Mouse (Mus musculus) CH12.LX (cell line): Measurements from ENCODE around the gene Zpr1. TPM values are rescaled to one million over a fixed set of nuclear protein-coding genes. Genes with fewer than 3 reads are reported as not detected.

Source experiments
- DNase-seq: peaks from one replicate; pipeline ENCODE4 v3.0.0-alpha.2; 2013; ENCODE audit errors: extremely low read depth
- H3K27ac ChIP-seq: 2 replicates; pipeline ENCODE4 v1.5.1; 2012; ENCODE audit warnings: low read depth, mild to moderate bottlenecking, control low read depth, moderate library complexity; ENCODE audit not compliant: insufficient read depth
- H3K27me3 ChIP-seq: replicated peaks from 2 replicates; pipeline ENCODE3; 2012; ENCODE audit warnings: inconsistent platforms
- H3K36me3 ChIP-seq, 2 experiments: replicated peaks in 1 of 2; 2 replicates each; pipeline versions ENCODE3 to v1.6.1; 2012; ENCODE audit warnings: inconsistent platforms in 1 of 2, low read length in 1 of 2, mild to moderate bottlenecking in 1 of 2, mixed read lengths in 1 of 2, moderate library complexity in 1 of 2; ENCODE audit not compliant: control insufficient read depth in 1 of 2, insufficient read depth in 1 of 2
- H3K4me1 ChIP-seq, 2 experiments: 2 replicates each; pipeline ENCODE4 v1.6.1; 2012; ENCODE audit warnings: inconsistent platforms in 1 of 2, moderate library complexity in 1 of 2; ENCODE audit not compliant: insufficient read depth in 2 of 2, control insufficient read depth in 1 of 2
- H3K4me2 ChIP-seq: 2 replicates; pipeline ENCODE4 v1.6.1; 2012; ENCODE audit warnings: low read depth, mild to moderate bottlenecking, control low read depth; ENCODE audit not compliant: poor library complexity, insufficient read depth, severe bottlenecking
- H3K4me3 ChIP-seq, 3 experiments: fragments of 150-350 bp in 1 of 3; sonication (generic) in 1 of 3; replicated peaks in 1 of 3; 2 replicates each; pipeline versions ENCODE3 to v1.5.1; 2011 to 2012; ENCODE audit warnings: low read depth in 2 of 3, low read length in 2 of 3, mild to moderate bottlenecking in 2 of 3, moderate library complexity in 2 of 3, control low read depth in 1 of 3, improper control_type of control experiment in 1 of 3, inconsistent platforms in 1 of 3, mixed read lengths in 1 of 3; ENCODE audit not compliant: poor library complexity in 1 of 3
- H3K79me2 ChIP-seq: replicated peaks from 2 replicates; pipeline ENCODE4 v1.6.1; 2012; ENCODE audit warnings: mild to moderate bottlenecking, moderate library complexity; ENCODE audit not compliant: control insufficient read depth, poor library complexity, insufficient read depth, severe bottlenecking; ENCODE audit errors: extremely low read depth
- H3K9ac ChIP-seq: 2 replicates; pipeline ENCODE4 v1.6.1; 2012; ENCODE audit warnings: low read depth, mild to moderate bottlenecking, control low read depth, moderate library complexity; ENCODE audit not compliant: insufficient read depth
- H3K9me3 ChIP-seq: replicated peaks from 2 replicates; pipeline ENCODE3; 2012; ENCODE audit warnings: low read length, inconsistent platforms, mixed read lengths
- CHD2 ChIP-seq: IDR thresholded peaks from 2 replicates; pipeline ENCODE4 v1.6.1; 2011; ENCODE audit warnings: low read length, improper control_type of control experiment
- CTCF ChIP-seq, 2 experiments: IDR thresholded peaks in 1 of 2; conservative IDR thresholded peaks in 1 of 2; 2 replicates each; pipeline ENCODE4 v1.5.1; 2011 to 2012; ENCODE audit warnings: low read depth in 2 of 2, low read length in 2 of 2, improper control_type of control experiment in 1 of 2, inconsistent platforms in 1 of 2, mild to moderate bottlenecking in 1 of 2, moderate library complexity in 1 of 2
- ELF1 ChIP-seq: IDR thresholded peaks from 2 replicates; pipeline ENCODE4 v1.6.1; 2014; ENCODE audit warnings: low read depth, mild to moderate bottlenecking, inconsistent platforms, low read length, improper control_type of control experiment
- EP300 ChIP-seq: IDR thresholded peaks from 2 replicates; pipeline ENCODE4 v1.6.1; 2011; ENCODE audit warnings: low read length, improper control_type of control experiment
- MAX ChIP-seq: IDR thresholded peaks from 2 replicates; pipeline ENCODE4 v1.6.1; 2011; ENCODE audit warnings: low read length, improper control_type of control experiment
- RAD21 ChIP-seq: IDR thresholded peaks from 2 replicates; pipeline ENCODE4 v1.6.1; 2011; ENCODE audit warnings: low read depth, mild to moderate bottlenecking, low read length, improper control_type of control experiment, moderate library complexity
- SMC3 ChIP-seq: IDR thresholded peaks from 2 replicates; pipeline ENCODE4 v1.6.1; 2011; ENCODE audit warnings: low read depth, low read length, improper control_type of control experiment
- ZC3H11A ChIP-seq: IDR thresholded peaks from 2 replicates; pipeline ENCODE4 v1.6.1; 2012; ENCODE audit warnings: low read depth, mild to moderate bottlenecking, inconsistent platforms, low read length, improper control_type of control experiment
- dilution Hi-C: fragments of 300-500 bp; cut with MboI; formaldehyde crosslinking; loops from 2 replicates; pipeline ENCODE4 v1.14.3; 2020; ENCODE audit warnings: low sequenced_read_pairs; ENCODE audit not compliant: extremely low pct_unique_long_range_greater_than_20kb, extremely low pct_ligation_motif_present
- in situ Hi-C: fragments of 300-500 bp; cut with MboI; formaldehyde crosslinking; loops from 3 replicates; pipeline ENCODE4 v1.14.3; 2019; ENCODE audit warnings: low sequenced_read_pairs, low pct_ligation_motif_present, low pct_unique_long_range_greater_than_20kb, mixed read lengths
- polyA plus RNA-seq: library from polyadenylated mRNA; unstranded; fragments of >175 nt; gene quantifications from 2 replicates; pipeline ENCODE4 v1.2.1, GENCODE M21; 2012; ENCODE audit warnings: low read depth; ENCODE audit not compliant: insufficient read length
- total RNA-seq, 2 experiments: library from RNA; depleted of rRNA; stranded (reverse); fragments of 300-350 nt in 1 of 2; fragments of >200 nt in 1 of 2; gene quantifications; 2 replicates each; pipeline ENCODE4 v1.2.3; 2012 to 2014

The Zpr1 gene
- total and polyA plus RNA-seq, 3 experiments, result 46.0 to 108 (median 66.8) TPM

DNA sequence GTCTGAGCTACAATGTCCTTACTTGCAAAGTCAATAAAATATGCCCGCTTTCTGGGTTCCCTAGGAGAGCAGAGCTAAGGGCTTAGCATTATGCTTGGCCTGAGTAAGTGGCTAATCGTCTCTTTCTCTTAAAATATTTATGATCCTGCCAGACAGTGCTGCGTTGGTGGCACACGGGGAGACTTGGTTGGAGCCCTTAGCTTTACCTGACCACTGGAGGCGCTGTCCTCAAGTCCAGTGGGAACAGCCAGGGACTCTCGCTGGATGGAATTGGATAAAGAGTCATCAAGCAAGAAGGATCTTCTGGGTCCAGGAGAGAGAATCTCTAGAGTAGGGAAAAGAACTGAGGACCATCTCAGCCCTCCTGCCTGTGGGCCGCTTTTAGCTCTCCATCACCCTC, 36.3 kb downstream of the Zpr1 start:
- Histone ChIP-seq H3K4me2 (no peak overlapping the region), H3K9me3 (no peaks in the 10 kb centered on the region), H3K36me3 (no peaks in the 10 kb centered on the region), H3K9ac (no peak overlapping the region), H3K27ac (no peak overlapping the region), H3K4me3 (no peak overlapping the region), H3K27me3 (peaks cover 24% of the 10 kb centered on the region), H3K79me2 (no peaks in the 10 kb centered on the region), H3K4me1 (no peaks in the 10 kb centered on the region)
- dilution Hi-C loops (no loop called here), in situ Hi-C loops (no loop called here)
- DNase-seq, result no peak
- TF ChIP-seq CTCF (conservative IDR thresholded peaks at IDR 0.05 in 1 of 2, IDR thresholded peaks at IDR 0.05 in 1 of 2; ENCODE audit: low read depth in 2 of 2, low read length in 2 of 2) (peak; percentile 11 to 51; a peak in 2 of 4 replicates), CHD2 (no peak)

DNA sequence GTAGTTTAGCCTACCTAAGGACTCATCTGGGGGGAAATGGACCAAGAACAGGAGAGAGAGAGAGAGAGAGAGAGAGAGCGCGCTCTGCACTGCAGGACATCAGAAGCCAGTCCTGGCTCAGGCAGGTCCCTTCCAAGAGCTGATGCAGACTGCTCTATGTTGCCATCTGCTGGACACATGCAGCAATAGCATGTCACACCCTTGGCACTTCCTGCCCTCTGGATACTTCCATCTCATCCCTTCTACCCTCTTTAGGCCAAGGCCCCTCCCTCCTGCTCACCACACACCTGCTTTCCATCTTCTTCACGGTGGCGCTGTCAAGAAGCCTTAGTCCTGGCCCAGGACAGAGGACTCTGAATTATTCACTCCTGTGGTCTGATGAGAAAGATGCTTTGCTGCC, 41.6 kb downstream of the Zpr1 start:
- Histone ChIP-seq H3K27me3 (peaks cover 55% of the 10 kb centered on the region), H3K4me2 (no peak overlapping the region), H3K4me3 (no peak overlapping the region), H3K36me3 (no peaks in the 10 kb centered on the region), H3K9me3 (peaks cover 7% of the 10 kb centered on the region), H3K27ac (no peak overlapping the region), H3K79me2 (no peaks in the 10 kb centered on the region), H3K4me1 (no peaks in the 10 kb centered on the region; a peak in 1 of 4 replicates), H3K9ac (no peak overlapping the region)
- in situ Hi-C loops (no loop called here), dilution Hi-C loops (no loop called here)
- peak; percentile 77 for DNase-seq
- TF ChIP-seq RAD21, result peak; percentile 51
- TF ChIP-seq EP300, result no peak
- TF ChIP-seq CTCF (conservative IDR thresholded peaks at IDR 0.05 in 1 of 2, IDR thresholded peaks at IDR 0.05 in 1 of 2; ENCODE audit: low read depth in 2 of 2, low read length in 2 of 2), result peak; percentile 81 to 97
- TF ChIP-seq ELF1, result peak; percentile 67
- TF ChIP-seq MAX, result 0 out of 2 replicates have a peak, but pooled peaks have one; percentile 29
- TF ChIP-seq SMC3, result peak; percentile 80
- TF ChIP-seq ZC3H11A, result no peak

DNA sequence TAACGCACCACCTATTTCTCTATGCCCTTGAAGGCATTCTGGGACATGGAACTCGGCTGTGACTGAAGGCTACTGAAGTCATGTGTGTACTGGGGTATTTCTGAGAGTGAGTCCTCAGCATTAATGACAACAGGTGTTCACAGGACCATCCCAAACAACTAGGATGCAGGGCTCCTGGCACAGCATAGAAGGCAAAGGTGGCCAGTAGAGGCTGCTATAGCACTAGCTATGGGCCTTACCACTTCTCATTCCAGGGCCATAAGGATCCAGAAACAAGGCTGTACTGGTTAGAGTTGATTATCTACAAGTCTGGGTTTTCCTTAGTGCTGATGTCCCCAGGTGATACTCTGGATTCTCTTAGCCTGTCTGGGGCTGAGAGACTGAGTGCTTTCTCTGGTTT, 42.1 kb downstream of the Zpr1 start:
- Histone ChIP-seq H3K79me2 (no peaks in the 10 kb centered on the region), H3K4me1 (no peaks in the 10 kb centered on the region; a peak in 1 of 4 replicates), H3K36me3 (no peaks in the 10 kb centered on the region), H3K4me2 (no peak overlapping the region), H3K27ac (no peak overlapping the region), H3K9me3 (peaks cover 11% of the 10 kb centered on the region), H3K4me3 (no peak overlapping the region), H3K27me3 (peaks cover 56% of the 10 kb centered on the region), H3K9ac (no peak overlapping the region)
- in situ Hi-C loops (no loop called here), dilution Hi-C loops (no loop called here)
- TF ChIP-seq CTCF (conservative IDR thresholded peaks at IDR 0.05 in 1 of 2, IDR thresholded peaks at IDR 0.05 in 1 of 2; ENCODE audit: low read depth in 2 of 2, low read length in 2 of 2) (peak in 1 of 2 experiments; percentile 37; a peak in 2 of 4 replicates), MAX (no peak), RAD21 (peak; percentile 33)
- no peak for DNase-seq
